Mouse (Mus musculus) C2C12 (cell line): ENCODE data around the gene Rgmb.

Experiments
- CEBPB ChIP-seq: IDR thresholded peaks from one replicate; pipeline ENCODE4 v1.6.1; 2011; ENCODE audit warnings: low read depth, mild to moderate bottlenecking, control low read depth, moderate library complexity
- CTCF ChIP-seq: IDR thresholded peaks from one replicate; pipeline ENCODE4 v1.5.1; 2011; ENCODE audit not compliant: control insufficient read depth, insufficient read depth, insufficient read length
- FOSL1 ChIP-seq: IDR thresholded peaks from one replicate; pipeline ENCODE4 v1.8.0; 2011; ENCODE audit warnings: mild to moderate bottlenecking, low read length; ENCODE audit not compliant: poor library complexity, insufficient read depth, severe bottlenecking
- MAX ChIP-seq: IDR thresholded peaks from one replicate; pipeline ENCODE4 v1.6.1; 2011; ENCODE audit warnings: mild to moderate bottlenecking, control low read depth
- MYOG ChIP-seq: IDR thresholded peaks from one replicate; pipeline ENCODE4 v1.6.1; 2011; ENCODE audit not compliant: control insufficient read depth, insufficient read length; ENCODE audit errors: extremely low read depth

DNA sequence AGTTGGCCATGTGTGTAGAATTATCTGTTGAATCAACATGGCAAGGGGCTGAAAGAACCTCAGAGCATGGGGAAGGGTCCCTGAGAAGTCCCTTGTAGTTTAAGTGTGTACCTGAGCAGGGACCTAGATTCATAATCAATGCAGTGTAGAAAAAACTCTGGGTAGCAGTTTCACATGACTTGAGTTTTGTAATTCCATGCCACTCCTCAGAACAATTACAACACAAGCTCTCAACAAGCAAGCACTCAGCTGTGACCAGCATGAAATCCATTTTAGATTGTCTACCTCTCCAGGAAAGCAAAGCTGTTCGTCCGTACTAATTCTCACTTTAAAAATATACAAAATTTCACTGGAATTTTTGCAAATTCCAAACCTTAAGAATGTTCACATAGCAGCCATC is 20.9 kb downstream of the Rgmb start:
- TF ChIP-seq CTCF, result no peak
- TF ChIP-seq CEBPB, result no peak
- no peak for TF ChIP-seq MAX
- TF ChIP-seq MYOG, result no peak
- no peak for TF ChIP-seq FOSL1
